Mouse (Mus musculus): ENCODE measurements at regions not wholly inside any gene's neighbourhood (a gene's known extent, or its start where the extent isn't known, plus 50 kb on each side); places are given as distances from the start of the nearest gene placed in this dataset.

- POLR2A ChIA-PET: no interaction called here
- CTCF ChIA-PET: no interaction called here
- TF ChIP-seq CTCF (IDR thresholded peaks at IDR 0.05): no peak
- ATAC-seq (no peak), DNase-seq (ENCODE audit: low read depth, low spot score) (no peak)
- H3K27me3 ChIP-seq: no peaks in the 10 kb centered on the region
- in situ Hi-C loops (cut with MboI; ENCODE audit: low pct_unique_long_range_greater_than_20kb): no loop called here
These were observed 112.0 kb upstream of the Paqr3 start for GRCm38 (mm10) chr5:97223238-97223857.

GRCm38 (mm10) chr5:97222489-97223237 lies 111.3 kb upstream of the Paqr3 start:
- TF ChIP-seq CTCF (IDR thresholded peaks at IDR 0.05): no peak
- ATAC-seq (no peak), DNase-seq (ENCODE audit: low read depth, low spot score) (no peak)
- ChIA-PET CTCF (no interaction called here), POLR2A (no interaction called here)
- in situ Hi-C loops (cut with MboI; ENCODE audit: low pct_unique_long_range_greater_than_20kb): no loop called here
- no peaks in the 10 kb centered on the region for H3K27me3 ChIP-seq

GRCm38 (mm10) chr5:97218712-97219111 lies 107.3 kb upstream of the Paqr3 start:
- ChIA-PET POLR2A (no interaction called here), CTCF (no interaction called here)
- no peak for DNase-seq (ENCODE audit: low read depth, low spot score)
- H3K27me3 ChIP-seq: peaks cover 3% of the 10 kb centered on the region
- ATAC-seq: no peak
- TF ChIP-seq CTCF (IDR thresholded peaks at IDR 0.05): no peak
- in situ Hi-C loops (cut with MboI; ENCODE audit: low pct_unique_long_range_greater_than_20kb): no loop called here

GRCm38 (mm10) chr5:97205606-97206005 lies 94.2 kb upstream of the Paqr3 start:
- no peak for TF ChIP-seq CTCF (IDR thresholded peaks at IDR 0.05)
- DNase-seq (ENCODE audit: low read depth, low spot score) (no peak), ATAC-seq (no peak)
- H3K27me3 ChIP-seq: no peaks in the 10 kb centered on the region
- POLR2A ChIA-PET: no interaction called here
- in situ Hi-C loops (cut with MboI; ENCODE audit: low pct_unique_long_range_greater_than_20kb): no loop called here
- CTCF ChIA-PET: no interaction called here

GRCm38 (mm10) chr5:97204337-97204736 lies 92.9 kb upstream of the Paqr3 start:
- H3K27me3 ChIP-seq: peaks cover 5% of the 10 kb centered on the region
- no peak for TF ChIP-seq CTCF (IDR thresholded peaks at IDR 0.05)
- POLR2A ChIA-PET: no interaction called here
- CTCF ChIA-PET: no interaction called here
- in situ Hi-C loops (cut with MboI; ENCODE audit: low pct_unique_long_range_greater_than_20kb): no loop called here
- no peak for DNase-seq (ENCODE audit: low read depth, low spot score)
- ATAC-seq: no peak

- ATAC-seq (no peak), DNase-seq (ENCODE audit: low read depth, low spot score) (no peak)
- ChIA-PET CTCF (no interaction called here), POLR2A (no interaction called here)
- peaks cover 5% of the 10 kb centered on the region for H3K27me3 ChIP-seq
- no peak for TF ChIP-seq CTCF (IDR thresholded peaks at IDR 0.05)
- in situ Hi-C loops (cut with MboI; ENCODE audit: low pct_unique_long_range_greater_than_20kb): no loop called here
These were observed 92.2 kb upstream of the Paqr3 start for GRCm38 (mm10) chr5:97203646-97204045.

- DNase-seq (ENCODE audit: low read depth, low spot score) (no peak), ATAC-seq (no peak)
- in situ Hi-C loops (cut with MboI; ENCODE audit: low pct_unique_long_range_greater_than_20kb): no loop called here
- peaks cover 5% of the 10 kb centered on the region for H3K27me3 ChIP-seq
- CTCF ChIA-PET: no interaction called here
- TF ChIP-seq CTCF (IDR thresholded peaks at IDR 0.05): no peak
- POLR2A ChIA-PET: no interaction called here
These were observed 91.2 kb upstream of the Paqr3 start for GRCm38 (mm10) chr5:97202557-97202956.

- no peak for ATAC-seq
- TF ChIP-seq CTCF (IDR thresholded peaks at IDR 0.05): no peak
- H3K27me3 ChIP-seq: peaks cover 5% of the 10 kb centered on the region
- in situ Hi-C loops (cut with MboI; ENCODE audit: low pct_unique_long_range_greater_than_20kb): no loop called here
- no peak for DNase-seq (ENCODE audit: low read depth, low spot score)
- ChIA-PET POLR2A (no interaction called here), CTCF (no interaction called here)
These were observed 89.3 kb upstream of the Paqr3 start for GRCm38 (mm10) chr5:97200655-97201054.

- CTCF ChIA-PET: no interaction called here
- peaks cover 3% of the 10 kb centered on the region for H3K27me3 ChIP-seq
- in situ Hi-C loops (cut with MboI; ENCODE audit: low pct_unique_long_range_greater_than_20kb): no loop called here
- no peak for TF ChIP-seq CTCF (IDR thresholded peaks at IDR 0.05)
- ATAC-seq: no peak
- POLR2A ChIA-PET: no interaction called here
- DNase-seq (ENCODE audit: low read depth, low spot score): no peak
These were observed 83.9 kb upstream of the Paqr3 start for GRCm38 (mm10) chr5:97195281-97195660.

- CTCF ChIA-PET: no interaction called here
- no peak for TF ChIP-seq CTCF (IDR thresholded peaks at IDR 0.05)
These were observed 83.4 kb upstream of the Paqr3 start for GRCm38 (mm10) chr5:97194656-97195280.

GRCm38 (mm10) chr5:97192656-97193055 lies 81.3 kb upstream of the Paqr3 start:
- in situ Hi-C loops (cut with MboI; ENCODE audit: low pct_unique_long_range_greater_than_20kb): no loop called here
- DNase-seq (ENCODE audit: low read depth, low spot score) (no peak), ATAC-seq (no peak)
- no peak for TF ChIP-seq CTCF (IDR thresholded peaks at IDR 0.05)
- H3K27me3 ChIP-seq: no peaks in the 10 kb centered on the region
- CTCF ChIA-PET: no interaction called here
- POLR2A ChIA-PET: no interaction called here

More at GRCm38 (mm10) chr5:97194656-97195280, 83.4 kb upstream of the Paqr3 start:
- in situ Hi-C loops (cut with MboI; ENCODE audit: low pct_unique_long_range_greater_than_20kb): no loop called here
- ATAC-seq (no peak), DNase-seq (ENCODE audit: low read depth, low spot score) (no peak)
- POLR2A ChIA-PET: interaction anchor here (0.9 kb wide), 1 partner anchor 11 kb away, joined by 7 read pairs; no protein-coding TSS in a partner anchor
- H3K27me3 ChIP-seq: no peaks in the 10 kb centered on the region
